Comparison of ENCODE assay signal across 17 mouse cellular contexts in genomic region chr13:10253049-10253448, GRCm38 (mm10).
A peak's percentile ranks its signal among the peaks of the same experiment; 100 is the strongest.
DNase-seq lines count a peak whose midpoint lies in the region; ATAC-seq lines count a peak whose summit lies in the region.
"Had no signal": no experiment of that assay in that cellular context is flagged by ENCODE, and none has a peak within 500 bp of the region (broad histone marks: within the 10 kb centered on the region; RNA-seq: fewer than 3 reads in every experiment).

No protein-coding gene starts in this region.

- no peak overlapping the region for H3K4me3 ChIP-seq in heart, embryonic 11.5 days (ENCODE audit: low read depth, low read length)
- H3K4me3 ChIP-seq: hindbrain, embryonic 15.5 days; intestine, embryonic 15.5 days; kidney, embryonic 15.5 days; limb, embryonic 12.5 days had no signal

- peak; percentile 25 for DNase-seq in lung, postnatal 36 days
- DNase-seq in lung, adult 18-20 months: no peak
- DNase-seq in MEL-GATA-1-ER (ENCODE audit: extremely low read depth, low read depth): peak; percentile 90
- no peak for DNase-seq in T-cell, adult 2 months (ENCODE audit: low spot score)
- no peak for DNase-seq in cerebellum, adult 9-11 months
- DNase-seq: cerebellum, adult 8-10 months; embryo, embryonic 11 days; heart, adult 11 months; heart, postnatal 36 days; retina, postnatal 1 day had no signal

- H3K4me1 ChIP-seq in heart, embryonic 11.5 days (ENCODE audit: control insufficient read depth, insufficient read depth, low read length): no peaks in the 10 kb centered on the region
- H3K4me1 ChIP-seq: hindbrain, embryonic 15.5 days; intestine, embryonic 15.5 days; kidney, embryonic 15.5 days; limb, embryonic 12.5 days had no signal

- no peaks in the 10 kb centered on the region for H3K27me3 ChIP-seq in heart, embryonic 11.5 days (ENCODE audit: control insufficient read depth, insufficient read depth, low read length)
- H3K27me3 ChIP-seq: hindbrain, embryonic 15.5 days; intestine, embryonic 15.5 days; kidney, embryonic 15.5 days; limb, embryonic 12.5 days had no signal

- no peak overlapping the region for H3K9ac ChIP-seq in heart, embryonic 11.5 days (ENCODE audit: low read depth, low read length)
- H3K9ac ChIP-seq: hindbrain, embryonic 15.5 days; intestine, embryonic 15.5 days; kidney, embryonic 15.5 days; limb, embryonic 12.5 days had no signal

- H3K36me3 ChIP-seq in heart, embryonic 11.5 days (ENCODE audit: control insufficient read depth, insufficient read depth, low read length): no peaks in the 10 kb centered on the region
- H3K36me3 ChIP-seq: hindbrain, embryonic 15.5 days; intestine, embryonic 15.5 days; kidney, embryonic 15.5 days; limb, embryonic 12.5 days had no signal

- ATAC-seq in megakaryocyte, adult 5-6 weeks (ENCODE audit: poor library complexity, severe bottlenecking): peak; percentile 93
- no peak for ATAC-seq in heart, embryonic 11.5 days (replicated peaks; ENCODE audit: insufficient number of reproducible peaks, low FRiP score, low TSS enrichment)
- ATAC-seq: CD4-positive, CD25-positive, alpha-beta regulatory T cell, adult 4 months; intestine, embryonic 15.5 days had no signal

- H3K4me2 ChIP-seq in heart, embryonic 11.5 days: no peak overlapping the region
- H3K4me2 ChIP-seq: hindbrain, embryonic 15.5 days; intestine, embryonic 15.5 days; kidney, embryonic 15.5 days; limb, embryonic 12.5 days had no signal

- no peaks in the 10 kb centered on the region for H3K9me3 ChIP-seq in heart, embryonic 11.5 days (replicated peaks; ENCODE audit: control insufficient read depth, low read length)
- H3K9me3 ChIP-seq: hindbrain, embryonic 15.5 days; intestine, embryonic 15.5 days; kidney, embryonic 15.5 days; limb, embryonic 12.5 days had no signal

- H3K27ac ChIP-seq in heart, embryonic 11.5 days (ENCODE audit: low read depth, low read length): no peak overlapping the region
- H3K27ac ChIP-seq: hindbrain, embryonic 15.5 days; intestine, embryonic 15.5 days; kidney, embryonic 15.5 days; limb, embryonic 12.5 days had no signal

Comparison
In these comparisons a context has a peak if more than half of its experiments do, and no peak if none do; other contexts are left out.
1. DNase-seq: peak in lung, postnatal 36 days (single experiment) and MEL-GATA-1-ER (single experiment); none in lung, adult 18-20 months (0 of 2), T-cell, adult 2 months (single experiment) and cerebellum, adult 9-11 months (single experiment).